Mouse (Mus musculus) megakaryocyte, embryonic 14.5 days (primary cell): Measurements from ENCODE around the gene Cenpl.

Experiments used
- FLI1 ChIP-seq: IDR thresholded peaks from 2 replicates; pipeline ENCODE4 v1.6.1; 2012; ENCODE audit warnings: low read length, inconsistent platforms, mixed read lengths
- GATA1 ChIP-seq: IDR thresholded peaks from 3 replicates; pipeline ENCODE4 v1.6.1; 2012; ENCODE audit warnings: mixed read lengths, low read length, inconsistent platforms, borderline replicate concordance

DNA sequence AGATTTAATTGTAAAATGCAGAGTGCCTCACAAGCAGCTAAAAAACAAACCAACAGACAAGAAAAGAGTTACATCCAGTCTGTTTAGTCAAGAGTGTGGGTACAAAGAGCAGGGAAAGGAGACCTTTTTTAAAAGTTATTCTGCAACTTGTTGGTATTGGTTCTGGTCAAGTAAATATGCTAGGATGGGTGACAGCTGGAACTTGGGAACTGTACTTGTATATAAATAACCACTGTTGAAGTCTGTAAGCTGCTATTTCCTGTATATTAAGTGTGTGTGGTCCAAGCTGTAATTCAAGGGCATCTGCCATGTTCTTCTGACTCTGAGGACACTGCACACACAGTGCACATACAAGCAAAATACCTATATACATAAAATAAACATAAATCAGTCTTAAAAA is 44.1 kb downstream of the Cenpl start:
- TF ChIP-seq FLI1, result no peak
- TF ChIP-seq GATA1, result no peak
